In the genomic region with DNA sequence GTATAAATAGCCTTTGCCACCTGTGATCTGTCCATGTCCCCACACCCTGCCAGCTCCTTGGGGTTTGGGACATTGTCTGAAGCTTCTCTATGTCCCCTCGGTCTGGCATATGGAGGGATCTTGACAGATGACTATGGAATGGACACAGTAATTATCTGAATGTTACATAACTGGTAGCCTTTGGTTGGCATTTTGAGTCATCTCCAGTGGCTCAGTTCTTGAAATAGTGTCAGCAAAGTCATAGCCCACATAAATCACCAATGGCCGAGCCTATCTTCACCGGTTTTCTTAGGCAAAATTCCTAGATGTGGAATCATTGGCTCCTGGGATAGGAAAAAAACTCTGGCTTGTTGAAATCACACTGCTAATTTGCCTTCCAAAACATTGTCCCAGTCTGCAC, we compare ENCODE assay signal across 26 mouse cellular contexts.
"Had no signal": no experiment of that assay in that cellular context is flagged by ENCODE, and none has a peak within 500 bp of the region (broad histone marks: within the 10 kb centered on the region; RNA-seq: fewer than 3 reads in every experiment).

No protein-coding gene starts in this region.

- H3K4me2 ChIP-seq: embryonic facial prominence, embryonic 12.5 days; embryonic facial prominence, embryonic 13.5 days; embryonic facial prominence, embryonic 15.5 days; forebrain, embryonic 12.5 days; forebrain, embryonic 13.5 days; forebrain, embryonic 15.5 days; heart, embryonic 11.5 days had no signal

- H3K27ac ChIP-seq: embryonic facial prominence, embryonic 10.5 days; embryonic facial prominence, embryonic 12.5 days; embryonic facial prominence, embryonic 13.5 days; embryonic facial prominence, embryonic 15.5 days; forebrain, embryonic 10.5 days; forebrain, embryonic 12.5 days; forebrain, embryonic 13.5 days; forebrain, embryonic 15.5 days; heart, adult 2 months; heart, embryonic 10.5 days had no signal

- H3K9ac ChIP-seq: embryonic facial prominence, embryonic 12.5 days; embryonic facial prominence, embryonic 13.5 days; embryonic facial prominence, embryonic 15.5 days; forebrain, embryonic 12.5 days; forebrain, embryonic 13.5 days; forebrain, embryonic 15.5 days; forebrain, postnatal 0 days had no signal

- H3K27me3 ChIP-seq: embryonic facial prominence, embryonic 12.5 days; embryonic facial prominence, embryonic 15.5 days; forebrain, embryonic 15.5 days had no signal

- H3K9me3 ChIP-seq: embryonic facial prominence, embryonic 12.5 days; embryonic facial prominence, embryonic 15.5 days; forebrain, embryonic 15.5 days had no signal

- ATAC-seq: forebrain, embryonic 13.5 days; forebrain, embryonic 14.5 days; forebrain, embryonic 15.5 days; forebrain, embryonic 16.5 days; forebrain, postnatal 0 days had no signal

- DNase-seq: cerebellum, adult 9-11 months; cerebellum, postnatal 10 days; cerebellum, postnatal 14 days; cerebellum, postnatal 25 days; cerebellum, postnatal 36 days; embryo, embryonic 11 days; forebrain, postnatal 0 days; gastrocnemius, postnatal 14 days; gastrocnemius, postnatal 25 days; gastrocnemius, postnatal 36 days; heart, adult 11 months; heart, adult 18-20 months; heart, adult 2 months had no signal

- H3K4me3 ChIP-seq: embryonic facial prominence, embryonic 10.5 days; embryonic facial prominence, embryonic 12.5 days; embryonic facial prominence, embryonic 13.5 days; embryonic facial prominence, embryonic 15.5 days; erythroblast, embryonic 14.5 days; forebrain, embryonic 10.5 days; forebrain, embryonic 12.5 days; forebrain, embryonic 13.5 days; forebrain, embryonic 15.5 days; heart, adult 2 months; heart, embryonic 10.5 days had no signal

- H3K36me3 ChIP-seq: embryonic facial prominence, embryonic 10.5 days; embryonic facial prominence, embryonic 12.5 days; embryonic facial prominence, embryonic 13.5 days; embryonic facial prominence, embryonic 15.5 days; forebrain, embryonic 10.5 days; forebrain, embryonic 12.5 days; forebrain, embryonic 15.5 days; heart, embryonic 10.5 days had no signal
